Mouse (Mus musculus): ENCODE measurements around the gene Mrpl44. TPM values are rescaled to one million over a fixed set of nuclear protein-coding genes. Genes with fewer than 3 reads are reported as not detected.

The Mrpl44 gene
- polyA plus RNA-seq, 1 experiment = 32.6 TPM

DNA sequence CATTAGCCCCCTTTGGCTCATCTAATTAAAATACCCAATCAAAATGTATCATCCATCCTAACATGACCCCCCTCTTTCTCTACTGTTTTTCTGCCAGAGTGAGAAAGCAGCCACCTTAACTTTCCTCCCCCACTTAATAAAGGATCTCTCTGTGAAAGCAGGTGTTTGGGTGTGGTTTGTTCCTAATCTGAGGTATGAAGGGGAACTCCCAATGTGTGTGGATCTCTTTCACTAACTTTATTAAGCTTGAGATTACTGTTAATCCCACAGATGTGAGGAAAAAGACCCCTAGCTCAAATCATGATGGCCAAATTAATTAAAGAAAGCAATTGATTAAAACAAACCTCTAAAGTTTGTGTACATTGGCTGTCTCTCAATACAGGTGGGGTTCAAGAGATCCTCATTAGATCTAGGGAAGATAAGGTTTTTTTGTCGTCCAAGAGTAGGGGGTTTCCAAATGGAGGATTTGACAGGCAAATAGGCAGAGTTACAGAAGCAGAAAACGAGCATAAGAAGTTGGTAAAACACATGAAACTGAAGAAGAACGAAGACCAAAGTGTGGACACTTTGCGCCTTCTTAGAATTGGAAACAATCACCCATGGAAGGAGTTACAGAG is 1.5 kb upstream of the Mrpl44 start:
- no peaks in the 10 kb centered on the region for H3K27me3 ChIP-seq (ENCODE audit: control insufficient read depth, insufficient read depth, insufficient read length)
- peaks cover 9% of the 10 kb centered on the region for H3K36me3 ChIP-seq (ENCODE audit: control insufficient read depth, insufficient read depth)
- no peak for TF ChIP-seq MYOD1 (IDR thresholded peaks at IDR 0.05; ENCODE audit: control insufficient read depth in 1 of 3, insufficient read length in 2 of 3, low read depth in 2 of 3)
- no peak for TF ChIP-seq MAX (IDR thresholded peaks at IDR 0.05; ENCODE audit: low read depth)
- TF ChIP-seq E2F4 (IDR thresholded peaks at IDR 0.05; ENCODE audit: insufficient read depth) = no peak
- TF ChIP-seq TCF3 (IDR thresholded peaks at IDR 0.05; ENCODE audit: insufficient read length, low read depth) = no peak
- TF ChIP-seq CEBPB (IDR thresholded peaks at IDR 0.05; ENCODE audit: insufficient read depth, poor library complexity, severe bottlenecking) = no peak
- TF ChIP-seq SRF (IDR thresholded peaks at IDR 0.05; ENCODE audit: control insufficient read depth, insufficient read length, low read depth) = no peak
- TF ChIP-seq TCF12 (IDR thresholded peaks at IDR 0.05; ENCODE audit: insufficient read depth, poor library complexity, severe bottlenecking) = no peak
- no peak for TF ChIP-seq USF1 (IDR thresholded peaks at IDR 0.05; ENCODE audit: low read depth)
- H3K79me2 ChIP-seq (ENCODE audit: control insufficient read depth, insufficient read depth) = peaks cover 13% of the 10 kb centered on the region
- no peak overlapping the region for H3K4me3 ChIP-seq
- no peak overlapping the region for H3K4me2 ChIP-seq (ENCODE audit: low read depth)
- no peak overlapping the region for H3ac ChIP-seq (ENCODE audit: control insufficient read depth, insufficient read length)

DNA sequence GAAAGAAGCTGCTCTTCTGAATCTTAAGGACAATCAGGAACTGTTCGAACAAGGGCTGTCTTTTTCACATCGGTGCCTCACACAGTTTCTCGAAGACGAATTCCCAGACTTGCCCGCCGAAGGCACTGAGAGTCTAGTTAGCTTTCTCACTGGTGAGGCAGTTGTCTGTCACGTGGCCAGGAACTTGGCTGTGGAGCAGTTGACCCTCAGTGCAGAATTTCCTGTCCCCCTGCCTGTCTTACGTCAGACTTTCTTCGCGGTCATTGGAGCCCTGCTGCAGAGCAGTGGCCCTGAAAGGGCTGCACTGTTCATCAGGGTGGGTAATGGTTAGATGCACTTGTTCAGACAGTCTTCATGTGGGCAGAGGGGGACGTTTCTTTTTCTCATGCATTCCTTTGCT is 2.2 kb downstream of the Mrpl44 start:
- Histone ChIP-seq H3K27me3 (ENCODE audit: control insufficient read depth, insufficient read depth, insufficient read length) (no peaks in the 10 kb centered on the region), H3K79me2 (ENCODE audit: control insufficient read depth, insufficient read depth) (peaks cover 13% of the 10 kb centered on the region)

DNA sequence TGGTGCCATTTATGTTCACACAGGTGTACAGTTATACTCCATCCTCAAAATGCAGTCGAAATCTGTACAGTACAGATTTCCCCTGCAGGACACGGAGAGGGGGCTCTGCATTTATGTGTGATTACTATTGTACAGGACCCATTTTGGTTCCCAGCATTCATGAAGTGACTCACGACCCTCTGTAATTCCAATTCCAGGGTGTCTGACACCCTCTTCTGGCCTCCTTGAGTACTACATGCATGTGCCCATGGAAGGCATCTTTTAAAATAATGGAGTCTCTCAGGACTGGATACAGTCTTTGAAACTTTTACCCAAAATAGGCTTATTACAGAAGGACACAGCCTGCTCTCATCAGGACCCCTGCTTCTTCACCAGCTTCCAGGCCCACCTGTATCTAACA is 6.6 kb downstream of the Mrpl44 start:
- H3K27me3 ChIP-seq (ENCODE audit: control insufficient read depth, insufficient read depth, insufficient read length) = no peaks in the 10 kb centered on the region
- no peak overlapping the region for H3K4me2 ChIP-seq (ENCODE audit: low read depth)
- H3K36me3 ChIP-seq (ENCODE audit: control insufficient read depth, insufficient read depth) = peaks cover 31% of the 10 kb centered on the region
- no peaks in the 10 kb centered on the region for H3K79me2 ChIP-seq (ENCODE audit: control insufficient read depth, insufficient read depth)
- H3ac ChIP-seq (ENCODE audit: control insufficient read depth, insufficient read length) = no peak overlapping the region
- TF ChIP-seq USF1 (IDR thresholded peaks at IDR 0.05; ENCODE audit: low read depth) (no peak), POLR2AphosphoS2 (IDR thresholded peaks at IDR 0.05; ENCODE audit: insufficient read length, low read depth) (no peak), TCF12 (IDR thresholded peaks at IDR 0.05; ENCODE audit: insufficient read depth, poor library complexity, severe bottlenecking) (no peak), MYOD1 (IDR thresholded peaks at IDR 0.05; ENCODE audit: control insufficient read depth in 1 of 3, insufficient read length in 2 of 3, low read depth in 2 of 3) (no peak), POLR2A (IDR thresholded peaks at IDR 0.05; ENCODE audit: insufficient read length, low read depth) (no peak), MAX (IDR thresholded peaks at IDR 0.05; ENCODE audit: low read depth) (no peak), SRF (IDR thresholded peaks at IDR 0.05; ENCODE audit: control insufficient read depth, insufficient read length, low read depth) (no peak), REST (IDR thresholded peaks at IDR 0.05; ENCODE audit: insufficient read depth, insufficient read length) (no peak), E2F4 (IDR thresholded peaks at IDR 0.05; ENCODE audit: insufficient read depth) (no peak), CEBPB (IDR thresholded peaks at IDR 0.05; ENCODE audit: insufficient read depth, poor library complexity, severe bottlenecking) (no peak), TCF3 (IDR thresholded peaks at IDR 0.05; ENCODE audit: insufficient read length, low read depth) (no peak), MYOG (IDR thresholded peaks at IDR 0.05; ENCODE audit: control insufficient read depth in 1 of 3, insufficient read depth in 1 of 3, insufficient read length in 2 of 3, low read depth in 2 of 3) (no peak)
- H3K4me3 ChIP-seq = no peak overlapping the region

More for the DNA sequence above, 2.2 kb downstream of the Mrpl44 start:
- H3K36me3 ChIP-seq (ENCODE audit: control insufficient read depth, insufficient read depth) = peaks cover 30% of the 10 kb centered on the region
- no peak overlapping the region for H3K4me3 ChIP-seq
- H3K4me2 ChIP-seq (ENCODE audit: low read depth) = no peak overlapping the region
- no peak overlapping the region for H3ac ChIP-seq (ENCODE audit: control insufficient read depth, insufficient read length)
- TF ChIP-seq TCF12 (IDR thresholded peaks at IDR 0.05; ENCODE audit: insufficient read depth, poor library complexity, severe bottlenecking) (no peak), MYOG (IDR thresholded peaks at IDR 0.05; ENCODE audit: control insufficient read depth in 1 of 3, insufficient read depth in 1 of 3, insufficient read length in 2 of 3, low read depth in 2 of 3) (no peak), POLR2AphosphoS2 (IDR thresholded peaks at IDR 0.05; ENCODE audit: insufficient read length, low read depth) (no peak), TCF3 (IDR thresholded peaks at IDR 0.05; ENCODE audit: insufficient read length, low read depth) (no peak), MYOD1 (IDR thresholded peaks at IDR 0.05; ENCODE audit: control insufficient read depth in 1 of 3, insufficient read length in 2 of 3, low read depth in 2 of 3) (no peak), USF1 (IDR thresholded peaks at IDR 0.05; ENCODE audit: low read depth) (no peak), E2F4 (IDR thresholded peaks at IDR 0.05; ENCODE audit: insufficient read depth) (no peak), CEBPB (IDR thresholded peaks at IDR 0.05; ENCODE audit: insufficient read depth, poor library complexity, severe bottlenecking) (no peak), MAX (IDR thresholded peaks at IDR 0.05; ENCODE audit: low read depth) (no peak)

DNA sequence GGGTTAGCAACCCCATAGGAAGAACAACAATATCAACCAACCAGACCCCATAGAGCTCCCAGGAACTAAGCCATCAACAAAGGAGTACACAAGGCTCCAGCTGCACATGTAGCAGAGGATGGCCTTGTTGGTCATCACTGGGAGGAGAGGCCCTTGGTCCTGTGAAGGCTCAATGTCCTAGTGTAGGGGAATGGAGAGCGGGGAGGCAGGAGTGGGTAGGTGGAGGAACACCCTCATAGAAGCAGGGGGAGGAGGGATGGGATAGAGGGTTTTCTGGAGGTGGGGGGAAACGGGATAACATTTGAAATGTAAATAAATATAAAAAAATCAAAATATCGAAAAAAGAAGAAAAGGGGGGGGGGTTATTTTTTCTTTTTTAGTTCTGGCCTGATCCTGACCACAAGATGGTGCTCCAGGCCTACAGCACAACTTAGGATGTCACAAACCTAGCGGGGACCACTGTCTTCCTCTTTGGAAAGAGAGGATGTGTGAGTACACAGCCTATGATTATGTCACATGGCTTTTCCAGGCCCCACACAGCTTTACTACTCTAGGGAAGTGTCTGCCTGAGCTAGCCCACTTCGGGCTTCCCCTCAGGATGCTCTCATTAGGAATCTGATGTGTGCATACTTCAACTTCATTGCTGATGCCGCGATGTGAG is 10.6 kb downstream of the Mrpl44 start:
- TF ChIP-seq E2F4 (IDR thresholded peaks at IDR 0.05; ENCODE audit: insufficient read depth) (no peak), POLR2A (IDR thresholded peaks at IDR 0.05; ENCODE audit: insufficient read length, low read depth) (no peak), CEBPB (IDR thresholded peaks at IDR 0.05; ENCODE audit: insufficient read depth, poor library complexity, severe bottlenecking) (no peak), REST (IDR thresholded peaks at IDR 0.05; ENCODE audit: insufficient read depth, insufficient read length) (no peak), USF1 (IDR thresholded peaks at IDR 0.05; ENCODE audit: low read depth) (no peak), TCF12 (IDR thresholded peaks at IDR 0.05; ENCODE audit: insufficient read depth, poor library complexity, severe bottlenecking) (no peak), MAX (IDR thresholded peaks at IDR 0.05; ENCODE audit: low read depth) (no peak), SRF (IDR thresholded peaks at IDR 0.05; ENCODE audit: control insufficient read depth, insufficient read length, low read depth) (no peak)
- Histone ChIP-seq H3K27me3 (ENCODE audit: control insufficient read depth, insufficient read depth, insufficient read length) (no peaks in the 10 kb centered on the region), H3K4me2 (ENCODE audit: low read depth) (no peak overlapping the region), H3K79me2 (ENCODE audit: control insufficient read depth, insufficient read depth) (no peaks in the 10 kb centered on the region), H3ac (ENCODE audit: control insufficient read depth, insufficient read length) (no peak overlapping the region), H3K4me3 (no peak overlapping the region), H3K36me3 (ENCODE audit: control insufficient read depth, insufficient read depth) (peaks cover 16% of the 10 kb centered on the region)

All from myocyte (in vitro differentiated cells).